Mouse (Mus musculus) right cerebral cortex, adult 2 months (tissue): ENCODE results near the gene Armt1.
"Not testable (repeated sequence)": the region's sequence is repeated elsewhere in the genome, so short reads cannot be mapped to it uniquely, and the experiment has no call there.

Source experiments
- DNase-seq, 2 experiments: peaks; one replicate each; pipeline ENCODE4 v3.0.0; 2021 to 2022; ENCODE audit warnings: low spot score in 2 of 2

Gene Armt1

DNA sequence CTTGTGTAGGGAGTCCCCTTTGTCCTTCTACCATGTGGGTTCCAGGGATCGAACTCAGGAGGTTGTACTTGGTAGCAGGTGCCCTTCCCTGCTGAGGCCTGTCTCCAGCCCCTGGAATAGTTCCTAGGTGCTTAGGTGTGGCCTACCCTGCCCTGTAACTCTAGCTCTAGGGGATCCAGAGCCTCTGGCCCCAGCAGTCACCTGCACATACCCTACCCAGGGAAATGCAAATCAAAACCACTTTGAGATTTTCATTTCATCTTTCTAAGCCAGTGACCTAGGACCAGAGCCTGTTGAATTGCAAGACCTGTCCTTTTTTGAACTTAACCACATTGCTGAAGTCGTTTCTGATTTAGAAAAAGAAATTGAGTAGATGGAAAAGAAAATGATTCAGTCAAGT lies 1.6 kb downstream of the Armt1 start:
- not testable (repeated sequence) for DNase-seq

DNA sequence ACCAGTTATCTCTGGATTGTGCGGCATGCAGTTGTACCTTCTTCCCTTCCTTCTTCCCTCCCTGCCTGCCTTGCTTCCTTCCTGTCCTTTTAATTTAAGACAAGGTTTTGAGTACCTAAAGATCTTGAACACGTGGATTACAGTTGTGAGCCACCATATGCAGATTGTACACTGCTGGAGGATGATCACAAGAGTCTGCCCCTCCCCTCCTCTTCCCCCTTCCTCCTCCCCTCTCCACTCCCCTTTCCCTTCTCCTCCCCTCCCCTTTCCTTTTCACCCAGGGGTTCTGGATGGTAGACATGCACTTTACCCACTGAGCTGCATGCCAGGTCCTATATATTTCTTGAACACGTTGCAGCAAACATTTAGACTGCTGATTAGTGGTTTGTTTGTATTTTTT lies 3.1 kb downstream of the Armt1 start:
- DNase-seq: no peak

DNA sequence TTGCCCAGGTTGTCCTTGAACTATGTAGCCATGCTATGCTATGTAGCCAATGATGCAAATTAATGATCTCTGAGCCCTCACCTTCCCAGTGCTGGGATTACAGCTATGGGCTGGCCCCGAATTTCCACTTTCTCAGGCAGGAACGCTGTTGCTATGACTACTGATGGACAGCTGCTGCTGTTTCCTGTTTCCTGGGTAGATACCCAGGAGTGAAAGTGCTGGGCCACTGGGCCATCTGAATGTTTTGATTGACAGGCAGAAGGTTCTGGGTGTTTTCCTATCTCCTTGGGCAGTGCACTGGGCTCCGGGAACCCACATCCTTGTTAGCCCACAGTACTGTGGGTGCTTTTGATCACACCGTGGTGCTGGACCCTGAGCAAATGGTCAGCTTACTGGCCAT lies 24.1 kb downstream of the Armt1 start:
- DNase-seq: no peak

DNA sequence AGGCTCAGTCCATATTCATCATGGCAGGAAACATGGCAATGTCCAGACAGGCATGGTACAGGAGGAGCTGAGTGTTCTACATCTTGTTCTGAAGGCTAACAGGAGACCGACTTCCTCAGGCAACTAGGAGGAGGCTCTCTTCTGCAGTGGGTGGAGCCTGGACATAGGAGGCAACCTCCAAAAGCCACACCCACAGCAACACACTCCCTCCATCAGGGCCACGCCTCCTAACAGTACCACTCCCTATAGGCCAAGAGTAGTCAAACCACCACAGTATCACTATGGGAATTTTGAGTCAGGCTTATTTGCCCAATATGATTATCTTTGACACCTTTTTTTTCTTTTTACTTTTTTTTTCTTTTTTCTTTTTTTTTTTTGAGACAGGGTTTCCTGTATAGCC lies 27.9 kb downstream of the Armt1 start:
- no peak for DNase-seq

DNA sequence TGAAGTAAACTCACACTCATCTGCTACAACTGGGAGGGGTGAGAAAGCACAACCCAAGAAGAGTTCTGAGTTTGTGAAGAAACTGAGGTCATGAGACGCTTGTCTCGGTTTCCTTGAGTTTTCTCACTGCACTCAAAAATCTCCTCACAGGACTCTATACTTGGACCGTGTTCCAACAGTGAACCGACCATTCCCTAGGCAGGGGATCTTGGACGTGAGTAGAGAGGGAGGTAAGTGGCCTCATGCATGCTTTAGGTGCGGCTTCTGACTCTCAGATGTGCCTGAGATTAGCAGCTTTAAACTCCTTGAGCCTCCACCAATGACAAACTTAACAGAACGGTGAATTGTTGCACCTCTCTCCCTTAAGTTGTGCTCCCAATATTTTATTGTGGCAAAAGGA lies 33.5 kb downstream of the Armt1 start:
- DNase-seq: no peak

DNA sequence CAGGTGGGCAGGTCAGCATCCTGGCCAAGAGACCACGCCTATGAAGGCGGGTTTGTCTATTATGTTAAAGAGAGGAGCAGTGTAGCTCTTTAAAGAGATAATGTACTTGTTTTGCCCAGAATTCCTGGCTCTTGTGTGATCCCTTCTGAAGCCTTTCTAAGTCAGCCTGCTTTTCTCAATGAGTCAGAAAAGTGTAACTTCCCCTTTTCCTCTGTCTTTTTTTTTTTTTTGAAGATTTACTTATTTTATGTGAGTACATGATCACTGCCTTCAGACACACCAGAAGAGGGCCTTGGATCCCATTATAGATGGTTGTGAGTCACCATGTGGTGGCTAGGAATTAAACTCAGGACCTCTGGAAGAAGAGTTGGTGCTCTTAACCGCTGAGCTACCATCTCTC lies 37.1 kb downstream of the Armt1 start:
- no peak for DNase-seq

DNA sequence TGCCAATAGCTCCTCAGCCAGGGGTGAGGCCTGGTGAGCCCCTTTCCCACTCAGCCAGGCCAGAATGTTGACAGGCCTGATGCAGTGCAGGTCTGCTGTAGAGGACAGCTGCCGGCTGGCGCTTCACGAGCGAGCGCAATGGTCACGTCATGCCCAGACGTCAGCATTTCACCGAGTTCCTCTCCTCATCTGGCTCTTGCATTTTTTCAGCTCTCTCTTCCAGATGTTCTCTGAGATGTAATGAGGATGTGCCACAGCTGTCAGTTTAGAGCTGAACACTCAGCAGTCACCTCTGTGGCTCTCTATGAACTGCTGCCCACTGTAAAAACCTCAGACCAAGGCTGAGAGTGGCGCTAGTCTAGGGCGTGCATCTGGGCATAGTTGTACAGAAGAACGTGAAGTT lies 41.3 kb downstream of the Armt1 start:
- DNase-seq: no peak

DNA sequence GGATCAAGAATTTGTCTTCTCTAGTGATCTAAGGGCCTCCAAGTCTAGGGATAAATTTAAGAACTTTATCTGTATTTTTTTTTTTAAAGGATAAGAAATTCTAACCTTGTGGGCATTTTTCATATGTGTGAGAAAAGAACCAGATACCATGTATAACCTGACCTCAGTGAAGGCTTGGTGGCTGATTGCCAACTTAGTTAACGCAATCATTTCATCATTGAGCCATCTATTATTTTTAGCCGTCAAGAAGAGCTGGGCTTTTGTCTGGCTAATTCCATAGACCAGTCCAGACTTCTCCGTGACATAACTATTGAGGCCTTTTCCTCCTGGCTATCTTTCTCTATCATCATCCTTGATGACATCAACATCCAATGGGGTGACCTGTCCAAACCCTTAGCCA lies 43.2 kb downstream of the Armt1 start:
- DNase-seq: no peak

DNA sequence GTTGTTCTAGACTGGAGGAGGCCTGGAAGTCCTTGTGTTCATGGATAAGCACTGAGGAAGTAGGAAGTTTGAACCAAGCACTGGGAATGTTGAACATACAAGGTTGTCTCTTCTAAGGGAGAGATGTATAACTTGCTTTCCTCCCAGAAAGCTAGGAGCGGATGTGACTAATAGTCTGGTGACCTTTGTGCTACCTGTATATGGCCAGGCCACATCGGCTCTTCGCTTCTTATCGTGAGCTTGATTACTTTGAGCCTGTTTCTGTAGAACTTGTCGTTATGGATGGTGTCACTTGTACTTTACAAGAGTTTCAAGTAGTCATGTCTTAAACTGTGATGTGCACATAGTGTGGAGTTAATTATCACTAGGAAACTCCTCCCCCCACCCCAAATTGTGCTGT lies 44.3 kb downstream of the Armt1 start:
- no peak for DNase-seq

DNA sequence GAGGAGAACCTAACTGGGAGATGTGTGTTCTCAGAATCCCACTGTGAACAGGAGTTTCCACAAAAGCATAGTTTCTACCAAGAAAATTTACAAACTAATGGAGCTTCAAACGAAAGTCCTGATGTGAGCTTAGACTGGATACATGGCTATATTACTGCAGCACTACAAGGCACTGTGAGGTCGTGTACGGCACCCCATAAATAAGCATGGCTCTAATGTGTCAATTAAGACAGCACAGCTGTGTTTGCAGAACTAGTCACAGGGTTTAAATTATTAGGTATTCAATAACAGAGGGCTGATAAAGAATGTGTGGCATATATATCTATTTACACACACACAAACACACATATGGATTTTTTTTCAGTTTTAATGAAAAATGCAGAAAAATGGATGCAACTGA lies 48.7 kb downstream of the Armt1 start:
- DNase-seq: no peak

DNA sequence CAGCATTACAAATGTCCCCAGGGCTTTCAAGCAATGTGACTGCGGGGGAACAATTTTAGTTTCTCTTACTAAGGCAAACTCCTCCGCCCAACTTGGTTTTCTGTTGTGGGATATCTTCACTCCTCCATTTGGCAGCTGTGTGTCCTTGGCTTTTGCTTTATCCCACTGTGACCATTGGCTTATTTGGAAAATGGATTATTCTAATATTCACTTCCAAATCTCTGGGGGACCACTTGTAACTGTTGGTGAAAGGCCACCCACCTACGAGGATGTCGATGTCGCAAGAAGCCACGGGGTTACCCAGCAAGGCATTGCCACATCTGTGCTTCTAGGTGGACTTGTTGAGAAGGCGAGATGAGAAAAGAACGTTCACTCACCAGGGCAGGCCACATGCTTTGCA lies 49.4 kb downstream of the Armt1 start:
- no peak for DNase-seq

DNA sequence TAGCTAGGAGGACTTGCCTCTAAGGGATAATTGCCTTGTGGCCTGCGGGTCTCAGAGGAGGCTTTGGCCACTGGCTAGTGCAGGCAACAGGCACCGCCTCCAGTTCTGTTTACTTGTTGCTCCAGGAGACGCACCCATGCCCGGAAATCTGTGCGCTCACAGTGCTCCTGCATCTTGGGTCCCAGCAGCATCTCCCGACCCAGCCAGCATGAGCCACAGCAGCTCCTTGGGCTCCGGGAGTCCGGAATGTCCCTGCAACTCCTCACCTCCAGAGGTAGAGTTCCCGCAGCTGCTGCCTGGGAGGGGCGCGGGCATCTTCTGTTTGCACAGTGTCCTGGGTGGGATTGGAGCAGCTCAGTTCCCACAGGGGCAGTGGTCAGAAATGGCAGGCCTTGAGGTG lies 50.1 kb downstream of the Armt1 start, which contains the start of gene Ccdc170:
Gene Ccdc170, plus strand, starts transcription at position 148 of the 400 bp plus-strand sequence.
- no peak for DNase-seq

DNA sequence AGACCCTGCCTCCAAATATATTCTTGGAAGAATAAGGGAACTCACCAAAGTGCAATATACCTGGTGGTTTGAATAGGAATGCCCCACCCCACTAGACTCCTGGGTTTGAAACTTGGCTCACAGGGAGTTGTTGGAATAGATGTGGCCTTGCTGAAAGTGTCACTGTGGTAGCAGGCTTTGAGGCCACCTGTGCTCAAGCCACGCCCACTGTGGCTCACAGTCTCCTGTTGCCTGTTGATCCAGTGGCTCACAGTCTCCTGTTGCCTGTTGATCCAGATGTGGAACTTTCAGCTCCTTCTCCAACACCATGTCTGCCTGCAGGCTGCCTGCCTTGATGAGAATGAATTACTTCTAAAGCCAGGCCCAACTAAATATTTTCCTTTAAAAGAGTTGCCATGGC lies 51.6 kb downstream of the Armt1 start:
- no peak for DNase-seq

DNA sequence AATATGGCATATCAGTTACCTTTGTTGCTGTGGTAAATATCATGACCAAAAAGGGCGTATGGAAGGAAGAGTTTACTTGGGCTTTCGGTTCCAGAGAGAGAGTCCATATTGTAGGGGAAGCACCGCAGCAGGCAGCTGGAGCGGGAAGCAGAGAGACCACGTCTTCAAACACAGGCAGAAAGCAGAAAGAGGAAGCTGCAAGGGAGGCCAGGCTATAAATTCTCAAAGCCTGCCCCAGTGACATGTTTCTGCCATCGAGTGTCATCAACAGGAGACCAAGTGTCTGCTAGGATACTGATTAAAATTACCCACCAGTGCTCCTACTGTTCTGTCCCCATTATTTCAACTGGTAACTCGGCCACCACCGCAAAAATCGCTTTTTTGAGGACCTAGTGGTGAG lies 52.7 kb downstream of the Armt1 start:
- no peak for DNase-seq

DNA sequence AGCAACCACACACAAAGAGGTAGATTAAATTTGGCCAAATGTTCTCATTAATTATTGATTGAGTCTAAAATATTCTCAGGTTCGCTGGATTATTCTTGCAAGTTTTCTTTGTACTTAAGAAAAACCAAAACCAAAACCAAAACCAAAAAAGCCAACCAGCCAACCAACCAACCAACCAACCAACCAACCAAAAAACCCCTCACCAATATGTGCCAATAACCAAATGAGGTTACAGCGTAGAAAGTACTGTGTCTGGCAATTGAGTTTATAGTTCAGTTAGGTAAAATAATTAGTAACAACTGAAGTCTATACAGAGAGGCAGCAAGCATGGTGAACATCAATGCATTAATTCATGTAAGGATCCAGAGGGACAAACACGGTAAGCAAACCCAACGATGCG lies 57.6 kb downstream of the Armt1 start:
- DNase-seq: no peak

DNA sequence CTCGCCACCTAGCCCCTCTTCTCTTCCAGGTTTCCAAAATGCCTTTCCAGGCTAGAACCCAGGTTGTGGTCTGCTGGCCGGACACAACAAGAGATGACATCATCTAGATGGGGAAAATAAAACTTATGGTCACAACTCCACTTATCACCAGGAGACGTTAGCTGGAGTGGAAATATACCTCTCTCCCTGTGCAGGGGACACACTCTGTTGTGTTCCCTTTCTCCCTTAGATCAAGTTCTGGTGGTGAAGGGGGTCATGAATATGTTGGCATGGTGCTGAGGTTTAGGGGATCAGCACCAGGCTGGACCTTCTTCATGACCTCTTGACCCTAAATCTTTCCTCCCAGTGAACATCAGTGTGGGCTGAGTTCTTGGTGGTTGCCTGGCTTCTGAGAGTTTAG lies 59.0 kb downstream of the Armt1 start:
- DNase-seq: no peak

DNA sequence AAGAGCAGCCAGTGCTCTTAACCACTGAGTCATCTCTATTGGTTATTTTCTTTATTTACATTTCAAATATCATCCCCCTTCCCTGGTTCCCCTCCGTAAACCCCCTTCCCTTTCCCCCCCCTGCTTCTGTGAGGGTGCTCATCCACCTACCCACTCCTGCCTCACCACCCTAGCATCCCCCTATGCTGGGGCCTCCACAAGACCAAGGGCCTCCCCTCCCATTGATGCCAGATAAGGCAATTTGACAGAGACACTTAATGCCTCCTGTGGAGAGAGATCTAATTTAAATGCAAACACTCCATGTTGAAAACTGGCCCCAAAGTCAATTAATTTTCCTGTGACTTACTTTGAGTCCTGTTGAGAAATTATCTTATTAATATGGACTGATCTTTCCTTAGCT lies 59.8 kb downstream of the Armt1 start:
- DNase-seq: no peak

DNA sequence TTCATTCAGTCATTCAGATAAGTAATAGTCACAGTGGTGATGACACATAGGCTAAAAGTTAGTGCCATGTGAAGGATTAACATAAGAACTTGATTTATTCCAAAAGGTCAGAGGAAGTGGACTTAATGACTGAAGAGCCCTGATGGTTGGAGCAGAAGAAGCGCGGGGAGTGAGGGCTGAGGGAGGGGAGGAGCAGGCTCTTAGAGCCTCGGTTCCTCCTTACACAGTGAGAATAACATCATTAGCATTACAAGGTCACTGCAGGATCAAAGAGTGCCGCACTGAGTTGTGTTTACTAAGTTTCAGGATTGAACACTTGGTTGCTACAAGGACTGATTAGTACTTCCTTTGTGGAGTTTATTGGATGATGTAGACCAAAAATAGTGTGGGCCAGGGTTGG lies 60.6 kb downstream of the Armt1 start:
- no peak for DNase-seq

DNA sequence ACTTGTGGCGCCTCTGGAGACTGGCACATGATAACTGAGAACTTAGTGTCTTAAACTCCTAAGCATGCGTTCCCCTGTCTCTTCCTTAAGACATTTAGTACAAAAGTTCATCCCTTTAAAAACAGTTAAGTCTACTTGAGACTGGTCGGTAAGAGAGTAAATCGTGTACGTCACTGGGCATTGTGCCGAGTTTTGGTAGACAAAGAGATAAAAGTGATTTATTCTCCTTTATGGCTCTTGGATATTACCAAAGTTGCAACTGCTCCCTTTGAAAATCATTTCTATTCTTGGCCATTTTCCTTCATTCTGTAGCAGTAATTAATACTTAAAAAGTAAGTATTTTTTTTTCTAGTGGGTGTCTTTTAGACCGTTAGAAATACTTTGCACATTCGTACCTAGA lies 71.0 kb downstream of the Armt1 start:
- no peak for DNase-seq
